Mouse (Mus musculus) forebrain, embryonic 14.5 days (tissue): Measurements from ENCODE around the gene Map3k20. TPM values are rescaled to one million over a fixed set of nuclear protein-coding genes. Genes with fewer than 3 reads are reported as not detected.

Experiments
- ATAC-seq: fragments of 200-750 bp; cut with Nextera tagmentation; 2 replicates; pipeline ENCODE4 v1.8.0; 2017; ENCODE audit warnings: mild to moderate bottlenecking, moderate library complexity
- DNase-seq: peaks from one replicate; pipeline ENCODE4 v3.0.0-alpha.2; 2015; ENCODE audit warnings: low spot score
- H3K27ac ChIP-seq: fragments of 300-500 bp; sonication (generic); 2 replicates; pipeline ENCODE4 v1.5.1; 2014; ENCODE audit warnings: low read depth, mild to moderate bottlenecking, control low read depth, low read length, moderate library complexity
- H3K27me3 ChIP-seq: fragments of 300-500 bp; sonication (generic); replicated peaks from 2 replicates; pipeline ENCODE4 v1.6.1; 2014; ENCODE audit warnings: low read length, control low read depth, mixed read lengths; ENCODE audit not compliant: control insufficient read depth, insufficient read depth
- H3K36me3 ChIP-seq: fragments of 300-500 bp; sonication (generic); 2 replicates; pipeline ENCODE4 v1.6.1; 2014; ENCODE audit warnings: low read length, control low read depth; ENCODE audit not compliant: control insufficient read depth, insufficient read depth
- H3K4me1 ChIP-seq: fragments of 300-500 bp; sonication (generic); 2 replicates; pipeline ENCODE4 v1.6.1; 2014; ENCODE audit warnings: antibody characterized with exemption, low read length, control low read depth; ENCODE audit not compliant: control insufficient read depth, insufficient read depth
- H3K4me2 ChIP-seq: fragments of 300-500 bp; sonication (generic); 2 replicates; pipeline ENCODE4 v1.6.1; 2014; ENCODE audit warnings: mild to moderate bottlenecking, control low read depth, low read length
- H3K4me3 ChIP-seq: fragments of 300-500 bp; sonication (generic); 2 replicates; pipeline ENCODE4 v1.5.1; 2014; ENCODE audit warnings: low read depth, low read length, control low read depth
- H3K9ac ChIP-seq: fragments of 300-500 bp; sonication (generic); 2 replicates; pipeline ENCODE4 v1.6.1; 2014; ENCODE audit warnings: mild to moderate bottlenecking, low read length, control low read depth, moderate library complexity
- H3K9me3 ChIP-seq: fragments of 300-500 bp; sonication (generic); replicated peaks from 2 replicates; pipeline ENCODE4 v1.6.1; 2016; ENCODE audit warnings: low read length, control low read depth, mixed read lengths; ENCODE audit not compliant: control insufficient read depth
- WGBS: fragments of 180-500 bp; shearing (Covaris S2); extraction: QIAGEN DNeasy Blood & Tissue Kit; methylation state at CpG from one replicate; pipeline ENCODE4 v1.1.7; 2014; 5-methylcytosine and 5-hydroxymethylcytosine counted together
- polyA plus RNA-seq: library from polyadenylated mRNA; unstranded; fragments of >200 nt; fragmentation: Nextera tagmentation; extraction: Ambion mirVana; gene quantifications from 2 replicates; pipeline ENCODE4 v1.2.1, GENCODE M21; 2014

The Map3k20 gene
- polyA plus RNA-seq, 1 experiment from 2014 or later, result 4.0 TPM

DNA sequence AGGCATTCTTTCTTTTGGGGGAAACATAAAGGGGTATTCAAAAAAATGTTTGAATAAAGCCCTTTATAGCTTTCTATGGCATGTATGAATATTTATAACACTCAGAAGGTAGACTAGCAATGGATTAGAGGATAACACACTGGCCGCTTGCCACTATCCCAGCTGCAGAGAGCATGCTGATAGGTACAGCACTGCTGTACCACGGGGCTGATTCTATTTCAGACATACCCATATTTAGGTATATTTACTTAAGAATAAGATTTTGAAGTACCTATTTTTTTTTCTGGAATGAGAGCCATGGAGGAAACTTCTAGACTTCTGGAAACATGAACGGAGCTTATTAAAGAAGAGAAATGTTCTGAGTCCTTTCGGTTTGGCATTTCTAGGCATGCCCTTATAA is 39.8 kb upstream of the Map3k20 start:
- WGBS, result 85% methylated on average over 4 of the region's 4 CpGs
- Histone ChIP-seq H3K36me3 (no peaks in the 10 kb centered on the region), H3K9ac (no peak overlapping the region), H3K4me1 (0 out of 2 replicates have a peak, but pooled peaks cover 7% of the 10 kb centered on the region), H3K27ac (no peak overlapping the region), H3K27me3 (no peaks in the 10 kb centered on the region), H3K4me2 (no peak overlapping the region), H3K9me3 (no peaks in the 10 kb centered on the region), H3K4me3 (no peak overlapping the region)
- DNase-seq (no peak), ATAC-seq (no peak)

DNA sequence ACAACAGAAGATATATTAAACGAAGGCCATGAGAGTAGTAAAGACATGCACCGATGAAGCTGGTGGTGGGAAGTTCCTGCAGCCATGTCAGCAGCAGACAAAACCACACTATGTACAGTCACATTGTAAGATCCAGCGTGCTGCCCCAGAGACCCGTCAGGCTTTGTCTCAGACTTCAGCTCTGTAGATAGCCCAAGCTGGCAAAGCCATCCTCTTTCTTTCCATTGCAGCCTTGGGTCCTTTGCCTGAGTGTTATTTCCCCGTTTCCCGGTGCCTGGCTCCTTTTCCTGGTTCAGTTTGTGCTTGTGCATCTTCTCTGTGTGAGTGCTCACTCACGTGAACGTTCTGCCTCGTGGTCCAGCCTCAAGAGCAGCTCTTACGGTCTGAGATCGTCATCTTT is 39.1 kb upstream of the Map3k20 start:
- DNase-seq, result no peak
- H3K36me3 ChIP-seq, result no peaks in the 10 kb centered on the region
- ATAC-seq, result no peak
- H3K4me2 ChIP-seq, result no peak overlapping the region
- WGBS, result 87% methylated on average over 11 of the region's 11 CpGs
- H3K4me1 ChIP-seq, result 0 out of 2 replicates have a peak, but pooled peaks cover 7% of the 10 kb centered on the region
- no peak overlapping the region for H3K9ac ChIP-seq
- no peak overlapping the region for H3K27ac ChIP-seq
- no peaks in the 10 kb centered on the region for H3K27me3 ChIP-seq
- H3K9me3 ChIP-seq, result no peaks in the 10 kb centered on the region
- H3K4me3 ChIP-seq, result no peak overlapping the region

DNA sequence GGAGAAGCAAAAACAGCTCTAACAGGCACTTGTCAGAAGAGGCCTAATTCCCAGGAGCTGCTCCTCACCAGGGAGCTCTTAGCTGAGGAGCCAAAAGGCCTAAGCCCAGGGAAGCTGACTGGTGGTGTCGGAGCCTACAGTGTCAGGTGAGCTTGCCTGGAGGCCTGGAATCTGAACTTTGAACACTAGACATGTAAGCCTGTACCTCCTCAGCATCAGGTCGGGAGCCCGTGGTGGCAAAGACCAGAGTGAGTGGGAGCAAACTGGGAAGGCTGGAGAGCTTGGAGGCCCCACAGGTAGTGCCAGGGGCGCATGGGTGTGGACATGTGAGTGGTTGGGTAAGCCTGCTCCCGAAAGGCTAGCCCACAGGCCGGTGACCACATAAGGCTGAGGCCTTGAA is 37.6 kb upstream of the Map3k20 start:
- H3K27ac ChIP-seq, result no peak overlapping the region
- no peak overlapping the region for H3K9ac ChIP-seq
- 0 out of 2 replicates have a peak, but pooled peaks cover 2% of the 10 kb centered on the region for H3K4me1 ChIP-seq
- no peak overlapping the region for H3K4me3 ChIP-seq
- no peaks in the 10 kb centered on the region for H3K9me3 ChIP-seq
- WGBS, result 91% methylated on average over 6 of the region's 6 CpGs
- no peaks in the 10 kb centered on the region for H3K27me3 ChIP-seq
- no peak overlapping the region for H3K4me2 ChIP-seq
- no peak for ATAC-seq
- H3K36me3 ChIP-seq, result no peaks in the 10 kb centered on the region
- no peak for DNase-seq

DNA sequence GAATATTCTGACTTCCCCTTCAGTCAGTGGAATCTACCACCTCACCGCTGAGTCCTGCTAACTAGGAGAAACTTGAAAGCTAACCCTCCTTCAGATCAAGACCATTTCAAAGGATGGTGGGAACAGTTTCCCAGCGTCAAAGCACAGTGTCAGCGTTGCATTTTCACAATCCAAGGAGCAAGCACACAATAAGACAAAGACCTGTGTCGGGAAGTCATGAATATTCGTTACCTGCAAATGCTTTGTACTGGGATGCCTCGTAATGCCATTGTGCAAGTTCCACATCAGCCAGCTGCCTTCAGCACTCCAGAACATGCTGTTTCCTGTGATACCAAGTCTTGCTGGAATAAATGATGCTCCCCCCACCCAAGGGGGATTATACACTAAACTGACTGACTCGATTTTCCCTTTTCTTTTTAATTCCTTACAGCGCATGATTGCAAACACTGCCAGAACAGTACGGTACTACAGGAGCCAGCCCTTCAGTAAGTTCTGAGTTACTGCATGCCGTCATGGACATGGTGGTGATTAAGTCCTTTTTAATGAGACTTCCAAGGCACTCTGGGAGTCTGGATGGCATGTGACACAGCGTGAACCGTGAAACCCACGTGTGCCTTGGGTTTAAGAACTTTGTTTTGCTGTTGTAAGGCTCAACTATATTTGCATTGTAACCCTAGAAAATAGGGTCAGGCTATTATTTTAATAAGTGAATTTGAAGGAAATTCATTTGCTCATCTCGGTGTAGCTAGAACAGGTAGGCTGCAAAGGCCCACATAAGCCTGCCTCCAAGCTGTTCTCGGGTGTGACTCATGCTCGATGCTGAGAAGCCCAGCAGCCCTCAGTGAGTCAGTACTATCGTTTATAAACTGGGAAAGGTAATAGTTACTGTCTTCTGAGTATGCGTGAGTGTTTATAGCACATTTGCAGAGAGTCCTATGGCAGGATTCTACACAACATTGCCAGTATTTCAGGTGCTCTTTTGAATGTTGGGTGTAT is 32.6 kb upstream of the Map3k20 start:
- no peaks in the 10 kb centered on the region for H3K27me3 ChIP-seq
- peak; percentile 27 for DNase-seq
- no peak overlapping the region for H3K4me2 ChIP-seq
- no peak overlapping the region for H3K27ac ChIP-seq
- peak; percentile 65; the same call in 1 of the 2 replicates for ATAC-seq
- H3K9me3 ChIP-seq, result no peaks in the 10 kb centered on the region
- peaks cover 15% of the 10 kb centered on the region for H3K4me1 ChIP-seq
- no peak overlapping the region for H3K4me3 ChIP-seq
- H3K9ac ChIP-seq, result no peak overlapping the region
- no peaks in the 10 kb centered on the region for H3K36me3 ChIP-seq
- 35% methylated on average over 18 of the region's 18 CpGs for WGBS

- DNase-seq, result peak; percentile 38
- Histone ChIP-seq H3K9ac (peak overlapping the region; percentile 0; the same call in 1 of the 2 replicates), H3K36me3 (no peaks in the 10 kb centered on the region), H3K4me2 (peak overlapping the region; percentile 37; the same call in 1 of the 2 replicates), H3K27ac (no peak overlapping the region), H3K9me3 (no peaks in the 10 kb centered on the region), H3K4me1 (peaks cover 15% of the 10 kb centered on the region), H3K27me3 (no peaks in the 10 kb centered on the region), H3K4me3 (no peak overlapping the region)
- WGBS, result 36% methylated on average over 4 of the region's 4 CpGs
- ATAC-seq, result no peak
These were observed 31.6 kb upstream of the Map3k20 start for GRCm38 (mm10) chr2:72253882-72254281.

DNA sequence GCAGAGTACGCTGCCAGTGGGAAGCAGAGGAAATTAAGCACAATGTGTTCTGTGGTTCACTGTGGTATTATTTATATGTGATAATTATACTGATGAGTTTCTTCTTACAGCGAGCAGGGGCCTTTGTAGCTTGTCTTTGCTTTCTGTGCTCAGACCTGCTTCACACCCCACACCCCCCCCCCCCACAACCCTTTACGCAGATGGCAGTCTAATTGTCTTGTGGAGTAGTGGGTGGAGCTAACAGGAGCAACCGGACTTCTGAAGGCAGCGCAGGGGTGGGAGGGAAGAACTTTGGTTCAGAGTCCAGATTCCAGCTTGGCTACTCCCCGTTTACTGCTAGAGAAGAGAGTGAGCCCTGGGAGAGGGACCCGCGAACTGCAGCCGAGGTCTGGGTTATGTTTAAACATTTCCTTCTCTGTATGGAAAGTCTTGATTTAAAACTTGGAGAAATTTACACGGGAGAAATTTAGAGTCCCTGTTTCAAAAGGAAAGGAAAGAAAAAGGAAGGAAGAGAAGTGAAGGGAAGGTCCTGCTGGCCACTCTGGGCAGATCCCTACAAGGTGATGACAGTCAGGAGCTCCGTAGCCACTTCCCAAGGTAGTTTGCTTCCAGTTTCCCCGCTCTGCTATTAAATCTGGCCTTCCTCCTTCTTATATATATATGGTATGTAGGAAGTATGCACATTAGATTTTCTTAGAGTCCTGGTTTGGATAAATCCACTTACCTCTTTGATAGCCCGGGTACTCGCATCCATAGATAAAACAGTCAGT is 30.4 kb upstream of the Map3k20 start:
- H3K27ac ChIP-seq, result peak overlapping the region; percentile 23; the same call in 1 of the 2 replicates
- ATAC-seq (peak; percentile 80), DNase-seq (peak; percentile 73)
- H3K4me3 ChIP-seq, result no peak overlapping the region
- H3K36me3 ChIP-seq, result no peaks in the 10 kb centered on the region
- peak overlapping the region; percentile 37 for H3K4me2 ChIP-seq
- 29% methylated on average over 14 of the region's 14 CpGs for WGBS
- peaks cover 15% of the 10 kb centered on the region for H3K4me1 ChIP-seq
- H3K27me3 ChIP-seq, result no peaks in the 10 kb centered on the region
- no peaks in the 10 kb centered on the region for H3K9me3 ChIP-seq
- peak overlapping the region; percentile 0 for H3K9ac ChIP-seq

- H3K9ac ChIP-seq, result no peak overlapping the region
- H3K36me3 ChIP-seq, result no peaks in the 10 kb centered on the region
- ATAC-seq, result no peak
- H3K27ac ChIP-seq, result no peak overlapping the region
- WGBS, result 97% methylated on average over 1 of the region's 1 CpGs
- no peak overlapping the region for H3K4me3 ChIP-seq
- no peak for DNase-seq
- H3K4me2 ChIP-seq, result no peak overlapping the region
- no peaks in the 10 kb centered on the region for H3K9me3 ChIP-seq
- peaks cover under 1% of the 10 kb centered on the region; the same call in 1 of the 2 replicates for H3K4me1 ChIP-seq
- no peaks in the 10 kb centered on the region for H3K27me3 ChIP-seq
These were observed 24.7 kb upstream of the Map3k20 start for GRCm38 (mm10) chr2:72260704-72261103.

DNA sequence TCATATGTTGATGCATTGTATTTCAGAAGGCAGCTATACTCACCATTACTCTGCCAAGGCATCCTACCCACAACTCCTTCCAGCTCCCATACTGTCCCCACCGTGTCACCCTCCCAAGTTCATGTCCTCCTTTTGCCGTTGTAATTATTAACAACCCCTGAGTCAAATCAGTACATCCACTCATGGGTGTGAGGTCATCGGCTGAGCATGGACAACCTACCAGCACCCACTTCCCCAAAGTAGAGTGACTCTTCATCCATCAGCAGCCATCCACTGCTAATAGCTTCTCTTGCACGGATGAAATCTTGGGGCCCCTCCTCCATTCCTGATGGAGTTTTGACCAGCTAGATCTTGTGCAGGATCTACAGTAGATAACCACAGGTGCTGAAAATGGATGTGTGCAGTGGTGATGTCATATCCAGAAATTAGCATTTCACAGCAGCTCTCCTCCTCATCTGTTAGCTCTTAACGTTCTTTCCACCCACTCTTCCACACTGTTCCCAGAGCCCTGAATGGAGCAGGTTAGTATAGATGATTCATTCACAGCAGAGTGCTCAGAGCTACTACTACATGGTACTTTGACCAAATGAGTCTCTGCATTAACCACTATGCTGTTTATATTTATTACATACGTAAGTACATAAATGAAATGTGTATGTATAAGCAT is 22.5 kb upstream of the Map3k20 start:
- WGBS, result 93% methylated on average over 6 of the region's 6 CpGs
- DNase-seq (no peak), ATAC-seq (no peak)
- Histone ChIP-seq H3K27me3 (no peaks in the 10 kb centered on the region), H3K9ac (no peak overlapping the region), H3K9me3 (no peaks in the 10 kb centered on the region), H3K4me1 (no peaks in the 10 kb centered on the region), H3K4me2 (no peak overlapping the region), H3K4me3 (no peak overlapping the region), H3K36me3 (no peaks in the 10 kb centered on the region), H3K27ac (no peak overlapping the region)
